Mouse (Mus musculus): ENCODE results near the gene Fut1. TPM values are rescaled to one million over a fixed set of nuclear protein-coding genes. Genes with fewer than 3 reads are reported as not detected.

The Fut1 gene
- total RNA-seq, 2 experiments from 2014 or later = 0.18 TPM; not detected in 1

DNA sequence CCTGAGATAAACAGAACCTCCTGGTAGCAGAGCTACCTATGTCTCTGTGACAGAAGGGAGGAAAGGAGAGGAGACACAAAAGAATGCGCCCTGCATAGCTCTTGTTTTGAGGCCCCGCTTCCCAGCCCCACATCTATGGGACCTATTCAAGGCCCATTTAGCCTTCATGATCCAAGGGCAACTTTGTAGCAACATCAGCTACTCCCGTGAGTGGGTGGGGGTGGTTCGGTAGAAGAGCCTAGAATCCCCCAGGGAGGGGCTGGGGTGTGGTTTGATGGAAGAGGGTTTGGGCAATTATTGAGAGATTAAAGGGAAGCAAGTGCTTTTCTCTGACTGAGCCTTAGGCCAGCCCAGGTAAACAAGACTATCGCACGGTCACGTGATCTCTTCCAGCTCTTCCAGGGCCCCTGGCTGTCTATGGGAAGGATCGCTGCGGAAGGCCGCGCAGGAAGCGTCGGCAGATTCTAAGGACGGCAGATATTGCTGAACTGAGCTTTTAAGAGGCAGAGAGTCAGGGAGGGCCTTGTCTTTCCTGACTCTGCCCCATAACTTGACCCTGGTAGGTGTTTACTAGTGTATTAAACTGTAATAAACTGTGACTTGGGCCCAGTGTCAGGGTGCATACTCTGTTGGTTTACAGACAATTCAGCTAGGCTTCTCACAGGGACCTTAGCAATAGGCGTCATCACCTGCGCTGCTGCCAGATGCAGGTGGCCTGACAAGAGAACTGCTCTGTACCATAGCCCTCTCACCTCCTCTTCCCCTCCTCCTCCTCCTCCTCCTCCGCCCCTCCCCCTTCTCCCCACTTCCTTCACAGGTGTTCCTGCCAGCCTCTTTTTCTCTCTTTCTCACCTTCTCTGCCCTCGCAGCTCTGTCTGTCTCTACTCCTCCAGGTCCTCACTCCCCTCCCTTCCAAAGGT lies 17.9 kb upstream of the Fut1 start:
- no peak for DNase-seq (ENCODE audit: low spot score in 2 of 2)

DNA sequence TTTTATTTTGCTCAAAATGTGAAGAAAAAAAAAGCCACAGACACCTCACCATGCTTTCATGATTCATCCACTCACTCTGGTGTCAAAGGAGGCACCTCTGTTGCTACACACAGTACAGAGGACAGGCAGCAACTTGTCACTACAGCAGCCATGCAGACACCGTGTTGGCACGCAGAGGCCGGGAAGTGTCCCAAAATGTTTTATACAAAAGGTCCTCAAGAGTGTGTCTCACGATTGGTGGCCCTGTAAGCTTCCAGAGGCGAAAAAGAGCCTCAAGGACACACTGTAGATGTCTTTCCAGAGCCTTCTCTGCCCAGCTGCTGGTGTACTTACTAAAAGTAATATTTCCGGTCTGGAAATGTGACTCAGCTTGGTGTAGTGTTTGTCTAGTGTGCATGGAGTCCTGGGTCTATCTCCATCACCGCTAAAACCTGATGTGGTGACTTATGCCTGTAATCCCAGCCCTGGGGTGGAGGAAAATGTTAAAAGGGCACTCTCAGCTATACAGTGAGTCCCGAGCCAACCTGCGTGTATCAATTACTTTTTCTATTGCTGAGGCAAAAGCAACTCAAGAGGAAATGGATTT lies 11.3 kb upstream of the Fut1 start:
- DNase-seq (ENCODE audit: low spot score in 2 of 2) = no peak

GRCm38 (mm10) chr7:45609511-45609910 lies 7.6 kb upstream of the Fut1 start:
- no peak for DNase-seq (ENCODE audit: low spot score in 2 of 2)

DNA sequence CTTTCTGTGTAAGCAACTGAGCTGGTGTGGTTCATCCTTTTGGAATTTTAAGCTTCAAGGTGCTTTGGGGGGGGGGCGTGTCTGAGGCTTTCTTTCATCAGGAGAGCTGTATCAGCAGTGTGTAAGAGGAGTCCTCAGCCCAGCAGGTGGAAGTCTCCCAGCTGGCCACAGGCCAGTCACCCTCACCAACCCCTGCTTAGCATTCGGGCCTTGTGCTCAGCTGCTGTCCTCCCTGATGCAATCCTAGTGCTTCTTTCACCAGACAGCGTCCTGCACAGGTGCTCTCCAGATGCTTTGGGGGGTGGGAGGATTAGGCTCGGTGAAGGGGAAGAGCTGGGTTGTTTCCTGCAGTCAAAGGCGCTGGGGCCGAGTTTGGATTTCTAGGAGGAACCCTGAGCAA lies 812 bp upstream of the Fut1 start:
- DNase-seq (ENCODE audit: low spot score in 2 of 2) = no peak

- DNase-seq (ENCODE audit: low spot score in 2 of 2) = no peak
Observed at GRCm38 (mm10) chr7:45618316-45618715, 1.2 kb downstream of the Fut1 start.

GRCm38 (mm10) chr7:45619592-45619991 lies 2.5 kb downstream of the Fut1 start:
- no peak for DNase-seq (ENCODE audit: low spot score in 2 of 2)

- no peak for DNase-seq (ENCODE audit: low spot score in 2 of 2)
Observed at GRCm38 (mm10) chr7:45621443-45621842, 4.4 kb downstream of the Fut1 start, which contains the start of gene Izumo1. Gene Izumo1, plus strand, starts transcription at chr7:45621811.

DNA sequence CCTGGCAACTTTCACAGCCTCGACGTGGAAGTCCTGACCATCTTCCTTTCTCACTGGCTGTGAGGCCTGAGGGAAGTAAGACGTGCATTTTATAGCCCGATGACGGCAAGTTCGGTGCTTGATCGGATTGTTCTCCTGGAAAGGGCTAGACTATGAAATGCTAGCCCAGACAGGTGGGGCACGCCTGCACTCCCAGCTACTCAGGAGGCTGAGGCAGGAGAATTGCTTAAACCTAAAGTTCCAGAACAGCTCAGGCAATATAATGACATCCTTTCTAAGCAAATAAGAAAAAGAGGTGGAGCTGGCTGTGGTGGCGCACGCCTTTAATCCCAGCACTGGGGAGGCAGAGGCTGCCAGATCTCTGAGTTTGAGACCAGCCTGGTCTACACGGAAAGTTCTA lies 6.4 kb downstream of the Fut1 start:
- DNase-seq (ENCODE audit: low spot score in 2 of 2) = no peak

DNA sequence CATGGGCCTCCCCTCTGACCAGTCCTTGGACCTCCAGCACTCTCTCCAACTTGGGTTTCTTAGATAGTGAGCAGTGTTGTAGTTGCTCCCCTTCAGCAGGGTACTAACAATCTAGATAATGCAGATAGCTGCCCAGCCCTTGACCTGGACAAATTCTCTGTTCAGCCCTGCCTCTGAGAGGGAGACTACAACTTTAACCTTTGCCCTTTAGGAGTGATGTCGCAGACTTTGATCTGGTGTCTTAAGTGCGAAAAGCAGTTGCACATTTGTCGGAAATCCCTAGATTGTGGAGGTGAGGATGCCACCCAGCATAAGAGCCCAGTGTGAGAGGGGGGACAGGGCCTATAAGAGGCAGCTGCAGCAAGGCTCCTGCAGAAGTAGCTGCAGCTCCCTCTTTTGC lies 7.6 kb downstream of the Fut1 start:
- DNase-seq (ENCODE audit: low spot score in 2 of 2) = no peak

- no peak for DNase-seq (ENCODE audit: low spot score in 2 of 2)
Observed at GRCm38 (mm10) chr7:45625481-45625880, 8.4 kb downstream of the Fut1 start.

GRCm38 (mm10) chr7:45626571-45627076 lies 9.5 kb downstream of the Fut1 start:
- DNase-seq (ENCODE audit: low spot score in 2 of 2) = no peak

- no peak for DNase-seq (ENCODE audit: low spot score in 2 of 2)
Observed at GRCm38 (mm10) chr7:45627261-45627660, 10.2 kb downstream of the Fut1 start, which contains the start of gene Rasip1. Gene Rasip1, plus strand, starts transcription at chr7:45627488.

- peak; percentile 72 to 82 for DNase-seq (ENCODE audit: low spot score in 2 of 2)
Observed at GRCm38 (mm10) chr7:45628364-45629294, 11.5 kb downstream of the Fut1 start.

GRCm38 (mm10) chr7:45630064-45630907 lies 13.2 kb downstream of the Fut1 start:
- no peak for DNase-seq (ENCODE audit: low spot score in 2 of 2)

DNA sequence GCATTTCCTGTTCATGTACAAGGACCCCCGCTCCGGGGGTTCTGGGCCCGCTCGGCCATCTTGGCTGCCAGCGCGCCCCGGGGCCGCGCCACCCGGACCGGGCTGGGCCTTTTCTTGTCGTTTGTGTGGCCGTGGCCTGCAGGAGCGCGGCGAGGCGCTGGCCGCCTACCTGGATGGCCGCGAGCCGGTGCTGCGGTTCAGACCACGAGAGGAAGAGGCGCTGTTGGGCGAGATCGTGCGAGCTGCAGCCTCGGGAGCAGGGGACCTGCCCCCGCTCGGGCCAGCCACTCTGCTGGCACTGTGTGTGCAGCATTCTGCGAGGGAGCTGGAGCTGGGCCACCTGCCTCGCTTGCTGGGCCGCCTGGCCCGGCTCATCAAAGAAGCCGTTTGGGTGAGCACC lies 15.4 kb downstream of the Fut1 start:
- DNase-seq (ENCODE audit: low spot score in 2 of 2) = no peak

DNA sequence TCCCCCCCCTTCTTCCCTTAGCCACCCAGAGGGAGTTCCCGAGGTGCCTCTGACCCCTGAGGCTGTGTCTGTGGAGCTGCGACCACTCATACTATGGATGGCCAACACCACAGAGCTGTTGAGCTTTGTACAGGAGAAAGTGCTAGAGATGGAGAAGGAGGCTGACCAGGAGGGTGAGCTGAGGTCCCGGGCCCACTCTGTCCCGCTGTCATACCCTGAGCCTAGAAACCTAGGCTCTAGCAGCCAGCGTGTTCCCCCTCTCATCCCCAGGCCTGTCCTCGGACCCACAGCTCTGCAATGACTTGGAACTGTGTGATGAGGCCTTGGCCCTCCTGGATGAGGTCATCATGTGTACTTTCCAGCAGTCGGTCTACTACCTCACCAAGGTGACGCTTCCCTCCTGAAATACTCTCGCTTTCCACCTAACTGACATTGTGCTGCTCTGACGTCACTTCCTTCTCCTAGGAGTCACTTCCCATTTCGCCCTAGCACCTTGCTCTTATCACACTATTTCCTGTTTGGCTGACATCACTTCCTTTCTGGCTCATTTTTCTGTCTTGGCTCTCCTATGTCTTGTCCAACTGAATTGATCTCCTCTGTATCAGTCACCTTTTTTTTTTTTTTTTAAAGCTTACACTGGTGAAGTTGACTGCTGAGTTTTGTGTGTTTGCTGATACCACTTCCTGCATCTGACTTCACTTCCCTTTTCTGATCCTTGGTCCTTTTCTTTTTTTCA lies 18.0 kb downstream of the Fut1 start:
- no peak for DNase-seq (ENCODE audit: low spot score in 2 of 2)

GRCm38 (mm10) chr7:45635711-45636688 lies 18.9 kb downstream of the Fut1 start:
- DNase-seq (ENCODE audit: low spot score in 2 of 2) = no peak

- no peak for DNase-seq (ENCODE audit: low spot score in 2 of 2)
Observed at GRCm38 (mm10) chr7:45637710-45638109, 20.6 kb downstream of the Fut1 start.

Data from layer of hippocampus, adult 18-20 months (tissue).